Mouse (Mus musculus): ENCODE results near the gene Rnase4. TPM values are rescaled to one million over a fixed set of nuclear protein-coding genes. Genes with fewer than 3 reads are reported as not detected.

Gene Rnase4
- polyA plus RNA-seq (2017; shearing (Covaris generic)), result 12.8 TPM

DNA sequence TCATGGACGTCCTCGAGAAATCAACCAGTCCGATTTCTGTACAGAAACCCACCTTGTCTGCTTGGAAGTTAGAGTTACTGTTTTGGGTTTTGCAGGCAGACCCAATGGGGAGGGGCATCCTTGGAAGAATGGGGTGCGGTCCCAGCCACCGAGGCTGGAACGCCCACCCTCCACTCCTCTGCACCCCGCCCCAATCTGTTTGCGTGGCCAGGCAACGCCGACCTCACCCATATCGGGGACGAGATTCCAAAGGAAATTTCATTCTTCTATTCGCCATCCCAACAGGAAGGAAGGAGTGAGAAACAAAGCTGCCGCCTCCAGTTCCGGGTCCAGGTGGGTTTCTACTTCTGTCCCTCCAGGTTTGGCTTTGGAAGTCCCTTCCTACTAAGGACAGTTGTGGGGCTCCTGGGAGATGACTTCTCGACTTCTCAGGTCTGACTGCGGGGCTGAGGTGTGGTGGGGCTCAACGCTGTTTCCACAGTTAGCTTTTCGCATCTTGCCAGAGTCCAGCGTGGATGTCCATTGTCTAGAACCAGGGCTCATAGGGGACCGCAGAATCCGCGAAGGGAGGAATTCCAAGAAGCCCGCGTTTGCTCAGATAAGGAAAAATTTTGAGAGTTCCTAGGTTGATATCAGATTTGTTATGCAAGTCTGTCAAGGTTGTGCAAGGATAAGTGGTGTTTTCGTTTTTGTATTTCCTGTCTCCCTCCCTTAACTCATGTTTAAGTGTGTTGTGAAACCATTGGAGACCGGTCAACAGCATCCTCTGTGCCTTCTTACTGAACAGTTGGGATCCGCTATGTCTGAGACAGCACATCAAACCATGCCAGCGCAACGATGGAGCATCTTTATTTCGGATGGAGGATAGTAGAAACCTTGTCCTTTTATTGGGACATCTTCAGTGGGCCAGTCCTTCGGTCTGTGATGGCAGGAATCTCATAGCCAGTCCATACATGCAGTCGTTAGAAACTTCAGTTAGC, at the start of gene Rnase4, which contains the start of gene Ang:
Gene Rnase4, plus strand, starts transcription at position 157 of the 980 bp plus-strand sequence.
Gene Ang, plus strand, starts transcription at position 230 of the 980 bp plus-strand sequence.

GRCm38 (mm10) chr14:51041769-51042168, 49.1 kb upstream of the Rnase4 start, which contains the start of gene Rnase9:
TSS of gene Rnase9 (minus strand) at chr14:51041869.

DNA sequence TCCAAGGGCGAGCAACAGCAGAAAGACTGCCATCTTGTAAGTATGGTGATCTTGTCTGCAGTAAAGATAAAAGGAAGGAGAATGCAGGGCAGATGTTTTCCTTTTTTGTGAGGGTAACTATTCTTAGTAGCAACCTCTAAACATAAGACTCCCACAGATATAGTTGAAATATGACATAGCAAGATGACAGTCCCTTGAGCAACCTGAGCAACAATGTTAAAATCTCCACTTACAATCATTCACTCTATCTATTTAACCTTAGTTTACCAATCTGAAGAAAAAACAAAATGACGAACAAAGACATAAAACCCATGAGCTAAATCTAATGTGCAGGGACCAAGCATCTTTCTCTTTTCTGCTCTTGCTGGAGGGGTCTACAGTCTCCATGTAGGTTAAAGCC, 40.8 kb upstream of the Rnase4 start, which contains the start of gene Rnase11:
Gene Rnase11, minus strand, starts transcription at position 101 of the 400 bp plus-strand sequence.

GRCm38 (mm10) chr14:51057401-51057831, 33.5 kb upstream of the Rnase4 start, which contains the start of gene Rnase12:
TSS of gene Rnase12 (minus strand) at chr14:51057661.

DNA sequence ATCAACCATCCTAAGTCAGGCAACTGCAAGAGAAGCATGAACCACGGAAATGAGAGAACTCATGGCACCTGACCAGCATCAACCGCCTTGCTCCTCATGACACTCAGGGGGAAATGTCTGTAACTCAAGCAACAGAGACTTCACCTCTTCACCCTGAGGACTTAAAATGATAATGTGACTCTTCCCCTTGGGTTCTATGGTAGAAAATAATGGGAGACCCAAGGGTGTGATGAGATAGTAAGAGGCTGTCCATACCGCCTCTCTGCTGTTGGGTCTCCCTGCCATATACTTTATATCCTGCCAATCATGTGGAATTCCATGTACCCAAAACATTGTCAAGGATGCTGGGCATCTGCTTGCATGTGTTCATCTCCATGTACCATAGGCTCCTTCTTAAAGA, 16.5 kb upstream of the Rnase4 start, which contains the start of gene Olfr750:
Gene Olfr750, minus strand, starts transcription at position 101 of the 400 bp plus-strand sequence.

DNA sequence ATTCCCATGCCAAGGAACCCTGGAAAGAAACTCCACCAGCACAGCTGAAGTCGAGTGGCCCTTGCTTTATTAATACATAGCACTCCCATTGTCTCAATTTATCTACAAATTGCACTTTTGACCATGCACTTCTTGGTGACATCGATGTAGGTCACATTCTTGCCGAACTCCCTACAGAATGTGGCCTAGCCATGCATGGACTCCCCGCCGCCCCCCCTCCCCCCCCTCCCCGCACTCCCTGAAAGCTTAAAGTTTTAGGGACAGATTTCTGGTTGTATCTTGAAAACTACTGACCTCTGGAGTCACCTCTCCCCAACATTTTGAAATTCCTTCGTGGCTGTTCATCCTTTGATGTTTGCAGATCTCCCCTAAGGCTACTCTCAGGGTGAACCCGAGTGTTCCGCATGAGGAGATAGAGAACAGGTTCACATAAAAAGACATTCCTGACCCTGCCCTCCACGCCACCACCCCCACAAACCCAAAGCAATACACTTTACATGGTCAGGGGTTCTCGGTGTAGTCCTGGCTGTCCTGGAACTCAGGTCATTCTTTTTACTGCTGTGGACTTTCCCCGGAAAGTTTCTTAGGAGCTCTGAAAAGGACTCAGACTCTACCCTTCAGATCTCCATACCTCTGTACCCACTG, 23.2 kb downstream of the Rnase4 start, which contains the start of gene Eddm3b:
Gene Eddm3b, plus strand, starts transcription at position 511 of the 645 bp plus-strand sequence.

GRCm38 (mm10) chr14:51146685-51147084, 55.8 kb downstream of the Rnase4 start, which contains the start of gene Rnase1:
TSS of gene Rnase1 (minus strand) at chr14:51146785.

Other genes with a start within 250 kb of the Rnase4 start
- gene Tep1, start 220.5 kb upstream of the Rnase4 start, polyA plus RNA-seq (2017; shearing (Covaris generic)), result 20.9 TPM
- 0.12 TPM for gene Klhl33, start 193.6 kb upstream of the Rnase4 start, polyA plus RNA-seq (2017; shearing (Covaris generic))
- gene Osgep, start 166.2 kb upstream of the Rnase4 start, polyA plus RNA-seq (2017; shearing (Covaris generic)), result 106 TPM
- gene Apex1, start 166.1 kb upstream of the Rnase4 start, polyA plus RNA-seq (2017; shearing (Covaris generic)), result 67.8 TPM
- gene Pip4p1, start 160.2 kb upstream of the Rnase4 start, polyA plus RNA-seq (2017; shearing (Covaris generic)), result 76.7 TPM
- gene Pnp, start 160.0 kb upstream of the Rnase4 start, polyA plus RNA-seq (2017; shearing (Covaris generic)), result 45.5 TPM
- not detected for gene Gm49342, start 146.6 kb upstream of the Rnase4 start, polyA plus RNA-seq (2017; shearing (Covaris generic))
- gene Pnp2, start 135.1 kb upstream of the Rnase4 start, polyA plus RNA-seq (2017; shearing (Covaris generic)), result 0.36 TPM
- not detected for gene Rnase10, start 83.3 kb upstream of the Rnase4 start, polyA plus RNA-seq (2017; shearing (Covaris generic))
- gene Rnase9, start 49.2 kb upstream of the Rnase4 start, polyA plus RNA-seq (2017; shearing (Covaris generic)), result not detected
- not detected for gene Rnase11, start 40.9 kb upstream of the Rnase4 start, polyA plus RNA-seq (2017; shearing (Covaris generic))
- not detected for gene Rnase12, start 33.4 kb upstream of the Rnase4 start, polyA plus RNA-seq (2017; shearing (Covaris generic))
- gene Olfr750, start 16.6 kb upstream of the Rnase4 start, polyA plus RNA-seq (2017; shearing (Covaris generic)), result 0.20 TPM
- 3.1 TPM for gene Ang, start 73 bp downstream of the Rnase4 start, polyA plus RNA-seq (2017; shearing (Covaris generic))
- not detected for gene Eddm3b, start 23.3 kb downstream of the Rnase4 start, polyA plus RNA-seq (2017; shearing (Covaris generic))
- 1.1 TPM for gene Rnase6, start 32.8 kb downstream of the Rnase4 start, polyA plus RNA-seq (2017; shearing (Covaris generic))
- not detected for gene Rnase1, start 55.7 kb downstream of the Rnase4 start, polyA plus RNA-seq (2017; shearing (Covaris generic))
- not detected for gene Rnase2b, start 71.2 kb downstream of the Rnase4 start, polyA plus RNA-seq (2017; shearing (Covaris generic))
- gene Ang2, start 108.1 kb downstream of the Rnase4 start, polyA plus RNA-seq (2017; shearing (Covaris generic)), result not detected
- not detected for gene Ear14, start 112.3 kb downstream of the Rnase4 start, polyA plus RNA-seq (2017; shearing (Covaris generic))
- not detected for gene Rnase2a, start 165.0 kb downstream of the Rnase4 start, polyA plus RNA-seq (2017; shearing (Covaris generic))